Mouse (Mus musculus) embryonic facial prominence, embryonic 13.5 days (tissue): ENCODE data around the gene Swi5. TPM values are rescaled to one million over a fixed set of nuclear protein-coding genes. Genes with fewer than 3 reads are reported as not detected.
A peak's percentile ranks its signal among the peaks of the same experiment; 100 is the strongest.

Source experiments
- ATAC-seq: fragments of 200-750 bp; cut with Nextera tagmentation; 2 replicates; pipeline ENCODE4 v1.8.0; 2017; ENCODE audit warnings: low read depth; ENCODE audit not compliant: insufficient number of reproducible peaks, insufficient read depth, low FRiP score, low TSS enrichment
- H3K27ac ChIP-seq: fragments of 300-500 bp; sonication (generic); 2 replicates; pipeline ENCODE4 v1.5.1; 2015; ENCODE audit warnings: moderate library complexity, mild to moderate bottlenecking, inconsistent platforms
- H3K27me3 ChIP-seq: fragments of 300-500 bp; sonication (generic); 2 replicates; pipeline ENCODE4 v1.6.1; 2015; ENCODE audit warnings: mild to moderate bottlenecking, inconsistent platforms
- H3K36me3 ChIP-seq: fragments of 300-500 bp; sonication (generic); 2 replicates; pipeline ENCODE4 v1.6.1; 2015; ENCODE audit warnings: mild to moderate bottlenecking, inconsistent platforms
- H3K4me1 ChIP-seq: fragments of 300-500 bp; sonication (generic); 2 replicates; pipeline ENCODE4 v1.6.1; 2015; ENCODE audit warnings: inconsistent platforms
- H3K4me2 ChIP-seq: fragments of 300-500 bp; sonication (generic); 2 replicates; pipeline ENCODE4 v1.6.1; 2015; ENCODE audit warnings: moderate library complexity, mild to moderate bottlenecking, inconsistent platforms
- H3K4me3 ChIP-seq: fragments of 300-500 bp; sonication (generic); 2 replicates; pipeline ENCODE4 v1.5.1; 2015; ENCODE audit warnings: mild to moderate bottlenecking, inconsistent platforms
- H3K9ac ChIP-seq: fragments of 300-500 bp; sonication (generic); 2 replicates; pipeline ENCODE4 v1.6.1; 2015; ENCODE audit warnings: mild to moderate bottlenecking, inconsistent platforms
- H3K9me3 ChIP-seq: fragments of 300-500 bp; sonication (generic); 2 replicates; pipeline ENCODE4 v1.6.1; 2016; ENCODE audit warnings: inconsistent platforms
- WGBS: fragments of 180-500 bp; shearing (Covaris S2); methylation state at CpG from one replicate; pipeline ENCODE4 v1.1.7; 2015; ENCODE audit warnings: mixed read lengths; 5-methylcytosine and 5-hydroxymethylcytosine counted together
- polyA plus RNA-seq: library from polyadenylated mRNA; unstranded; fragments of >200 nt; fragmentation: Nextera tagmentation; extraction: Ambion mirVana; gene quantifications from 2 replicates; pipeline ENCODE4 v1.2.1, GENCODE M21; 2015

The Swi5 gene
- polyA plus RNA-seq, result 497 and 538 TPM in 2 replicates

DNA sequence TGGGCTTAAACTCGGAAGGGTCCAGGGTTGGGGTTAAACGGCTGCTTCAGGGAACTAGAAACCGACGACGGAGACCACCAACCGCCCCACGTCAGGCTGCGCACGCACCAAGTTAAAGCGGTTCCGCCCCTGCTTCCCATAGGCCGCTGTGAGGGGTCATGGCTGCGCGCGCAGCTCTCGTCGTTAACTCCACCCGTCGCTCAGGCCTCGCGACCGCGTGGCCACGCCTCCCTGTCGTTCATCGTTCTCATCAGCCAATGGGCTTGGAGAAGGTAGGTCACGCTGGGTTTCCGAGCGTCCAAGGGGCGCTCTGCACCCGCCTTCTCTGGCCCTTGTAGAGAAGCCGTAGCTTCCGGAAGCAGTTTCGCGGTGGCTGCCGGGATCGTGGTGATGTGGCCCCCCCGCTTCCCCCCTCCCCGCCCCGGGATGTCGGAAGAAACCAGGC, at the start of gene Swi5:
TSS of gene Swi5 (minus strand) at position 153 of the 445 bp plus-strand sequence.
- Histone ChIP-seq H3K27ac (peak within 1 kb of the TSS; percentile 79), H3K9me3 (no peaks in the 10 kb centered on the region), H3K4me3 (peak within 1 kb of the TSS; percentile 88), H3K4me2 (peak within 1 kb of the TSS; percentile 86), H3K27me3 (no peaks in the 10 kb centered on the region), H3K36me3 (peaks cover 32% of the 10 kb centered on the region), H3K9ac (peak within 1 kb of the TSS; percentile 94), H3K4me1 (peaks cover 22% of the 10 kb centered on the region)
- WGBS, result 0% methylated on average over 40 of the region's 41 CpGs
- ATAC-seq, result peak; percentile 98

DNA sequence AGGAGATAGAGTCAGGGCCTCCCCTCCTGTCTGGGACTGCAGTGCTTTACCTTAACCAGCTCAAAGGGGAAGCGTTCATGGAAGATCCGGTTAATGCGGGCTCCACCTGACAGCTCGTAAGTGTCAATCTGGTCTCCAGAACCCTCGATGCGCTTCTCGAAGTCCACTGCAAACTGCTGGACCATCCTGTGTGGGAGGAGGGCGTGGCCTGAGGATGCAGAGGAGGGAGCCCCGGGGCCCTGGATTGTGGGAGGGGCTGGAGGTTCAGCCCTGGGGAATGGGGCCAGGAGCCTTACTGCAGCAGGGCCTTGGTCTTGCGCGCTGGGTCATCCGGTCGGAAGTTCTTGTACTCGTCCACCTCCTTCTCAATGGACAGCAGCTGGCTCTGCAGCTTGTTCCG, 48.0 kb upstream of the Swi5 start:
- Histone ChIP-seq H3K4me2 (no peak overlapping the region), H3K4me3 (no peak overlapping the region), H3K9me3 (no peaks in the 10 kb centered on the region), H3K4me1 (peaks cover 4% of the 10 kb centered on the region; the same call in 1 of the 2 replicates), H3K9ac (no peak overlapping the region), H3K27me3 (no peaks in the 10 kb centered on the region), H3K36me3 (peaks cover 87% of the 10 kb centered on the region), H3K27ac (no peak overlapping the region)
- ATAC-seq, result no peak
- WGBS, result 54% methylated on average over 15 of the region's 15 CpGs

GRCm38 (mm10) chr2:32332159-32332558, 44.3 kb upstream of the Swi5 start:
- Histone ChIP-seq H3K36me3 (peaks cover 60% of the 10 kb centered on the region), H3K27me3 (no peaks in the 10 kb centered on the region), H3K4me2 (no peak overlapping the region), H3K9ac (no peak overlapping the region), H3K9me3 (no peaks in the 10 kb centered on the region), H3K4me1 (peaks cover 40% of the 10 kb centered on the region), H3K27ac (no peak overlapping the region), H3K4me3 (no peak overlapping the region)
- 92% methylated on average over 5 of the region's 5 CpGs for WGBS
- ATAC-seq, result no peak

DNA sequence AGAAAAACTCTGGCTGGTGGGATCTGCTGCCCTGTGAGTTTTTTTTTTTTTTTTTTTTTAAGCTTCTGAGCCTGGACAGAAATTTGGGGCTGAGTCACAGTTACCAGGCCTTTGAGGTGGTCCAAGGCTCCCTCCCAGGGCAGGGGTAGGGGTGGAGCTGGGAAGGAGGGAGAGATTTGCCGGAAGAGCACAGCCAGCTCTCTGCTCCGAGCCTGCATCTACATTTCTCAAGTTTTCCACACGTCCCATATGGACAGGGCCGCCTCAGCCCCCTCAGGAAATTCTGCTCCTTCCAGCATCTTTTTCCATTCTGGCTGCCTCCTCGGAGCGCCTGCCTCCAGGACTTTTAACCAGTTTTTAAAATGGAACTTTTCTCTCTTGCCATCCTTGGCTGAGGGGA, 41.7 kb upstream of the Swi5 start:
- H3K36me3 ChIP-seq, result peaks cover 42% of the 10 kb centered on the region
- H3K9me3 ChIP-seq, result no peaks in the 10 kb centered on the region
- ATAC-seq, result no peak
- peak overlapping the region; percentile 93 for H3K27ac ChIP-seq
- peaks cover 60% of the 10 kb centered on the region for H3K4me1 ChIP-seq
- peak overlapping the region; percentile 12; the same call in 1 of the 2 replicates for H3K4me2 ChIP-seq
- H3K9ac ChIP-seq, result peak overlapping the region; percentile 52; the same call in 1 of the 2 replicates
- H3K4me3 ChIP-seq, result no peak overlapping the region
- no peaks in the 10 kb centered on the region for H3K27me3 ChIP-seq
- WGBS, result 16% methylated on average over 6 of the region's 6 CpGs

GRCm38 (mm10) chr2:32328911-32329460, 41.1 kb upstream of the Swi5 start:
- peaks cover 60% of the 10 kb centered on the region for H3K4me1 ChIP-seq
- no peak overlapping the region for H3K4me3 ChIP-seq
- peak overlapping the region; percentile 52 for H3K9ac ChIP-seq
- H3K27ac ChIP-seq, result peak overlapping the region; percentile 93
- WGBS, result 24% methylated on average over 13 of the region's 13 CpGs
- H3K36me3 ChIP-seq, result peaks cover 39% of the 10 kb centered on the region
- H3K27me3 ChIP-seq, result no peaks in the 10 kb centered on the region
- H3K9me3 ChIP-seq, result no peaks in the 10 kb centered on the region
- H3K4me2 ChIP-seq, result 0 out of 2 replicates have a peak overlapping the region, but pooled peaks have one; percentile 9
- no peak for ATAC-seq

- WGBS, result 54% methylated on average over 4 of the region's 4 CpGs
- peaks cover 69% of the 10 kb centered on the region for H3K4me1 ChIP-seq
Measured at GRCm38 (mm10) chr2:32327200-32327599, 39.3 kb upstream of the Swi5 start.

DNA sequence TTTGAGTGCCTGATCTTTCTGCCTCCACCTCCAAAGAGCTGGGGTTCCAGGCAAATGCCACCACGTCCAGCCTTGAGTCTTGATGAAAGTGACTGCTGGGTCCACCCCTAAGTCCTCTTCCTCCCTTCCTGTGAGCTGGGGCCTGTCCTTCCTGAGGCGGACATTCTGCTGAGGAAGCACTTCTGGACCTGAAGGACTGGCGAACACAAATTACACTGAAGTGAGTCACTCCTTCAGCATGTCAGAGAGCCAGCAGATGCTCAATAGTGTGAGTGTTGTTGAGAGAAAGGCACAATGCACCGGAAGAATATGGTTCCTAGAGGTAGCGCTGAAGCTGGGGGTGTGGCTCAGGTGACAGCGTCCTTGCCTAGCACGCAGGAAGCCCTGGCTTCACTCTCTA, 37.5 kb upstream of the Swi5 start:
- no peaks in the 10 kb centered on the region for H3K27me3 ChIP-seq
- peak overlapping the region; percentile 68 for H3K27ac ChIP-seq
- H3K9me3 ChIP-seq, result no peaks in the 10 kb centered on the region
- 60% methylated on average over 7 of the region's 7 CpGs for WGBS
- no peak overlapping the region for H3K4me2 ChIP-seq
- H3K9ac ChIP-seq, result no peak overlapping the region
- peaks cover 22% of the 10 kb centered on the region for H3K36me3 ChIP-seq
- no peak for ATAC-seq
- H3K4me1 ChIP-seq, result peaks cover 75% of the 10 kb centered on the region
- no peak overlapping the region for H3K4me3 ChIP-seq

More at GRCm38 (mm10) chr2:32327200-32327599, 39.3 kb upstream of the Swi5 start:
- peak overlapping the region; percentile 71 for H3K27ac ChIP-seq
- H3K4me3 ChIP-seq, result no peak overlapping the region
- H3K9ac ChIP-seq, result no peak overlapping the region
- H3K4me2 ChIP-seq, result no peak overlapping the region
- no peak for ATAC-seq
- no peaks in the 10 kb centered on the region for H3K27me3 ChIP-seq
- no peaks in the 10 kb centered on the region for H3K9me3 ChIP-seq
- peaks cover 32% of the 10 kb centered on the region for H3K36me3 ChIP-seq

- Histone ChIP-seq H3K27me3 (no peaks in the 10 kb centered on the region), H3K4me2 (no peak overlapping the region), H3K4me3 (no peak overlapping the region), H3K9ac (no peak overlapping the region), H3K27ac (no peak overlapping the region), H3K36me3 (peaks cover 22% of the 10 kb centered on the region), H3K4me1 (peaks cover 75% of the 10 kb centered on the region), H3K9me3 (no peaks in the 10 kb centered on the region)
- 62% methylated on average over 4 of the region's 4 CpGs for WGBS
- no peak for ATAC-seq
Measured at GRCm38 (mm10) chr2:32324322-32324721, 36.4 kb upstream of the Swi5 start.

GRCm38 (mm10) chr2:32322754-32323741, 35.2 kb upstream of the Swi5 start:
- peaks cover 74% of the 10 kb centered on the region for H3K4me1 ChIP-seq
- H3K9me3 ChIP-seq, result no peaks in the 10 kb centered on the region
- no peak overlapping the region for H3K9ac ChIP-seq
- H3K4me2 ChIP-seq, result no peak overlapping the region
- no peaks in the 10 kb centered on the region for H3K27me3 ChIP-seq
- 76% methylated on average over 7 of the region's 7 CpGs for WGBS
- ATAC-seq, result no peak
- peak overlapping the region; percentile 33; the same call in 1 of the 2 replicates for H3K27ac ChIP-seq
- H3K36me3 ChIP-seq, result peaks cover 22% of the 10 kb centered on the region
- no peak overlapping the region for H3K4me3 ChIP-seq

- ATAC-seq, result no peak
- WGBS, result 56% methylated on average over 9 of the region's 9 CpGs
- H3K4me1 ChIP-seq, result peaks cover 74% of the 10 kb centered on the region
- peak overlapping the region; percentile 67 for H3K27ac ChIP-seq
- H3K9me3 ChIP-seq, result no peaks in the 10 kb centered on the region
- H3K27me3 ChIP-seq, result no peaks in the 10 kb centered on the region
- peaks cover 22% of the 10 kb centered on the region for H3K36me3 ChIP-seq
- H3K4me2 ChIP-seq, result no peak overlapping the region
- no peak overlapping the region for H3K4me3 ChIP-seq
- no peak overlapping the region for H3K9ac ChIP-seq
Measured at GRCm38 (mm10) chr2:32321591-32322298, 33.9 kb upstream of the Swi5 start.

- peak overlapping the region; percentile 100 for H3K27ac ChIP-seq
- ATAC-seq, result no peak
- H3K4me2 ChIP-seq, result peak overlapping the region; percentile 82
Measured at GRCm38 (mm10) chr2:32320721-32321120, 32.8 kb upstream of the Swi5 start.

More at GRCm38 (mm10) chr2:32320721-32321120, 32.8 kb upstream of the Swi5 start:
- WGBS, result 43% methylated on average over 11 of the region's 11 CpGs
- H3K9ac ChIP-seq, result no peak overlapping the region
- H3K27me3 ChIP-seq, result no peaks in the 10 kb centered on the region
- H3K4me3 ChIP-seq, result no peak overlapping the region
- peaks cover 74% of the 10 kb centered on the region for H3K4me1 ChIP-seq
- peaks cover 22% of the 10 kb centered on the region for H3K36me3 ChIP-seq
- H3K9me3 ChIP-seq, result no peaks in the 10 kb centered on the region
